Mouse (Mus musculus) neural tube, embryonic 14.5 days (tissue): ENCODE results near the gene Axin2. TPM values are rescaled to one million over a fixed set of nuclear protein-coding genes. Genes with fewer than 3 reads are reported as not detected.

Experiments
- ATAC-seq: fragments of 200-750 bp; cut with Nextera tagmentation; 2 replicates; pipeline ENCODE4 v1.8.0; 2017; ENCODE audit warnings: low read depth, mild to moderate bottlenecking, moderate TSS enrichment, moderate library complexity
- H3K27ac ChIP-seq: fragments of 300-500 bp; sonication (generic); 2 replicates; pipeline ENCODE4 v1.5.1; 2014; ENCODE audit warnings: low read depth, mild to moderate bottlenecking, control low read depth, low read length, moderate library complexity, mixed read lengths
- H3K27me3 ChIP-seq: fragments of 300-500 bp; sonication (generic); 2 replicates; pipeline ENCODE4 v1.6.1; 2014; ENCODE audit warnings: low read length; ENCODE audit not compliant: control insufficient read depth, insufficient read depth
- H3K36me3 ChIP-seq: fragments of 300-500 bp; sonication (generic); 2 replicates; pipeline ENCODE4 v1.6.1; 2014; ENCODE audit warnings: low read length, mixed read lengths; ENCODE audit not compliant: control insufficient read depth, insufficient read depth
- H3K4me1 ChIP-seq: fragments of 300-500 bp; sonication (generic); 2 replicates; pipeline ENCODE4 v1.6.1; 2014; ENCODE audit warnings: low read length; ENCODE audit not compliant: control insufficient read depth, insufficient read depth
- H3K4me2 ChIP-seq: fragments of 300-500 bp; sonication (generic); 2 replicates; pipeline ENCODE4 v1.6.1; 2014; ENCODE audit warnings: mild to moderate bottlenecking, low read depth, low read length, control low read depth
- H3K4me3 ChIP-seq: fragments of 300-500 bp; sonication (generic); 2 replicates; pipeline ENCODE4 v1.5.1; 2014; ENCODE audit warnings: low read depth, low read length, control low read depth, mixed read lengths
- H3K9ac ChIP-seq: fragments of 300-500 bp; sonication (generic); replicated peaks from 2 replicates; pipeline ENCODE4 v1.6.1; 2014; ENCODE audit warnings: low read depth, mild to moderate bottlenecking, control low read depth, low read length, mixed read lengths
- H3K9me3 ChIP-seq: fragments of 300-500 bp; sonication (generic); 2 replicates; pipeline ENCODE4 v1.6.1; 2016; ENCODE audit warnings: low read length; ENCODE audit not compliant: control insufficient read depth
- WGBS: fragments of 180-500 bp; shearing (Covaris S2); extraction: QIAGEN DNeasy Blood & Tissue Kit; methylation state at CpG from one replicate; pipeline ENCODE4 v1.1.7; 2014; 5-methylcytosine and 5-hydroxymethylcytosine counted together
- polyA plus RNA-seq: library from polyadenylated mRNA; unstranded; fragments of >200 nt; fragmentation: Nextera tagmentation; extraction: Ambion mirVana; gene quantifications from 2 replicates; pipeline ENCODE4 v1.2.1, GENCODE M21; 2014

Axin2 gene
- polyA plus RNA-seq, 1 experiment from 2014 or later: 6.6 TPM

- peaks cover 46% of the 10 kb centered on the region for H3K36me3 ChIP-seq
- no peaks in the 10 kb centered on the region for H3K27me3 ChIP-seq
These were observed 27.5 kb downstream of the Axin2 start for GRCm38 (mm10) chr11:108947425-108948184.

GRCm38 (mm10) chr11:108948501-108948900, 28.4 kb downstream of the Axin2 start:
- 77% methylated on average over 7 of the region's 7 CpGs for WGBS
- H3K4me3 ChIP-seq: no peak overlapping the region
- no peak overlapping the region for H3K9ac ChIP-seq
- H3K4me1 ChIP-seq: no peaks in the 10 kb centered on the region
- H3K9me3 ChIP-seq: no peaks in the 10 kb centered on the region
- no peak overlapping the region for H3K4me2 ChIP-seq
- no peaks in the 10 kb centered on the region for H3K27me3 ChIP-seq
- H3K36me3 ChIP-seq: peaks cover 42% of the 10 kb centered on the region
- no peak overlapping the region for H3K27ac ChIP-seq
- ATAC-seq: no peak

More at GRCm38 (mm10) chr11:108947425-108948184, 27.5 kb downstream of the Axin2 start:
- no peak overlapping the region for H3K4me2 ChIP-seq
- no peak for ATAC-seq
- no peak overlapping the region for H3K4me3 ChIP-seq
- H3K4me1 ChIP-seq: no peaks in the 10 kb centered on the region
- H3K27ac ChIP-seq: no peak overlapping the region
- H3K9me3 ChIP-seq: no peaks in the 10 kb centered on the region
- 75% methylated on average over 20 of the region's 20 CpGs for WGBS
- no peak overlapping the region for H3K9ac ChIP-seq

- H3K4me1 ChIP-seq: no peaks in the 10 kb centered on the region
- H3K27ac ChIP-seq: no peak overlapping the region; the same call in 1 of the 2 replicates
- 88% methylated on average over 10 of the region's 10 CpGs for WGBS
- H3K4me2 ChIP-seq: no peak overlapping the region
- H3K36me3 ChIP-seq: peaks cover 42% of the 10 kb centered on the region
- no peak overlapping the region for H3K9ac ChIP-seq
- no peaks in the 10 kb centered on the region for H3K27me3 ChIP-seq
- no peak for ATAC-seq
- no peak overlapping the region for H3K4me3 ChIP-seq
- H3K9me3 ChIP-seq: no peaks in the 10 kb centered on the region
These were observed 28.8 kb downstream of the Axin2 start for GRCm38 (mm10) chr11:108948931-108949330.

GRCm38 (mm10) chr11:108952343-108952742, 32.2 kb downstream of the Axin2 start:
- Histone ChIP-seq H3K4me3 (no peak overlapping the region), H3K27ac (no peak overlapping the region), H3K4me1 (no peaks in the 10 kb centered on the region), H3K27me3 (no peaks in the 10 kb centered on the region), H3K4me2 (no peak overlapping the region), H3K9me3 (no peaks in the 10 kb centered on the region), H3K9ac (no peak overlapping the region), H3K36me3 (peaks cover 15% of the 10 kb centered on the region)
- ATAC-seq: no peak
- 83% methylated on average over 5 of the region's 5 CpGs for WGBS

- Histone ChIP-seq H3K9ac (no peak overlapping the region), H3K27me3 (no peaks in the 10 kb centered on the region), H3K4me3 (no peak overlapping the region), H3K36me3 (0 out of 2 replicates have a peak, but pooled peaks cover 7% of the 10 kb centered on the region), H3K4me2 (no peak overlapping the region), H3K4me1 (no peaks in the 10 kb centered on the region), H3K9me3 (no peaks in the 10 kb centered on the region), H3K27ac (no peak overlapping the region)
- ATAC-seq: no peak
- WGBS: 89% methylated on average over 4 of the region's 4 CpGs
These were observed 35.8 kb downstream of the Axin2 start for GRCm38 (mm10) chr11:108955943-108956342.

- Histone ChIP-seq H3K9me3 (no peaks in the 10 kb centered on the region), H3K4me3 (no peak overlapping the region), H3K27ac (no peak overlapping the region), H3K4me1 (peaks cover 3% of the 10 kb centered on the region; the same call in 1 of the 2 replicates), H3K9ac (no peak overlapping the region), H3K4me2 (no peak overlapping the region), H3K36me3 (no peaks in the 10 kb centered on the region), H3K27me3 (no peaks in the 10 kb centered on the region)
- 9% methylated on average over 5 of the region's 5 CpGs for WGBS
- peak; percentile 76 for ATAC-seq
These were observed 38.2 kb downstream of the Axin2 start for GRCm38 (mm10) chr11:108958349-108958748.

GRCm38 (mm10) chr11:108959196-108959595, 39.0 kb downstream of the Axin2 start:
- Histone ChIP-seq H3K4me2 (no peak overlapping the region), H3K9me3 (no peaks in the 10 kb centered on the region)
- ATAC-seq: peak; percentile 17; the same call in 1 of the 2 replicates

GRCm38 (mm10) chr11:108961651-108962065, 41.5 kb downstream of the Axin2 start:
- Histone ChIP-seq H3K27ac (no peak overlapping the region), H3K27me3 (no peaks in the 10 kb centered on the region), H3K36me3 (no peaks in the 10 kb centered on the region), H3K4me3 (no peak overlapping the region), H3K4me2 (no peak overlapping the region), H3K9me3 (no peaks in the 10 kb centered on the region), H3K9ac (no peak overlapping the region), H3K4me1 (peaks cover 3% of the 10 kb centered on the region; the same call in 1 of the 2 replicates)
- no peak for ATAC-seq
- 2% methylated on average over 11 of the region's 11 CpGs for WGBS

More at GRCm38 (mm10) chr11:108959196-108959595, 39.0 kb downstream of the Axin2 start:
- WGBS: 41% methylated on average over 5 of the region's 5 CpGs
- no peak overlapping the region for H3K27ac ChIP-seq
- H3K27me3 ChIP-seq: no peaks in the 10 kb centered on the region
- H3K9ac ChIP-seq: no peak overlapping the region
- H3K36me3 ChIP-seq: no peaks in the 10 kb centered on the region
- no peak overlapping the region for H3K4me3 ChIP-seq
- H3K4me1 ChIP-seq: peaks cover 3% of the 10 kb centered on the region; the same call in 1 of the 2 replicates

GRCm38 (mm10) chr11:108963476-108964232, 43.5 kb downstream of the Axin2 start:
- ATAC-seq: no peak
- Histone ChIP-seq H3K27ac (no peak overlapping the region), H3K9me3 (no peaks in the 10 kb centered on the region), H3K36me3 (no peaks in the 10 kb centered on the region), H3K4me1 (peaks cover 3% of the 10 kb centered on the region; the same call in 1 of the 2 replicates), H3K4me2 (no peak overlapping the region), H3K27me3 (no peaks in the 10 kb centered on the region), H3K4me3 (no peak overlapping the region), H3K9ac (no peak overlapping the region)
- 63% methylated on average over 15 of the region's 15 CpGs for WGBS
